Mouse (Mus musculus) lung, adult 2 months (tissue): ENCODE measurements around the gene Gm49630. TPM values are rescaled to one million over a fixed set of nuclear protein-coding genes. Genes with fewer than 3 reads are reported as not detected.
"Not testable (repeated sequence)": the region's sequence is repeated elsewhere in the genome, so short reads cannot be mapped to it uniquely, and the experiment has no call there.

Source experiments
- DNase-seq: peaks from one replicate; pipeline ENCODE4 v3.0.0; 2022
- H3K4me1 ChIP-seq: fragments of 200-500 bp; 2 replicates; pipeline ENCODE4 v1.6.1; 2011; ENCODE audit warnings: low read length; ENCODE audit not compliant: control insufficient read depth, insufficient read depth
- H3K4me3 ChIP-seq: fragments of 200-500 bp; replicated peaks from 2 replicates; pipeline ENCODE3; 2011; ENCODE audit warnings: low read depth, mild to moderate bottlenecking, control low read depth, low read length; ENCODE audit errors: extremely low read depth
- CTCF ChIP-seq: fragments of 200-500 bp; IDR thresholded peaks from 2 replicates; pipeline ENCODE4 v1.5.1; 2011; ENCODE audit warnings: mild to moderate bottlenecking, low read length, control low read depth; ENCODE audit not compliant: insufficient read depth
- WGBS: fragments of 180-500 bp; shearing (Covaris S2); methylation state at CpG from one replicate; pipeline ENCODE4 v1.1.7; 2018; 5-methylcytosine and 5-hydroxymethylcytosine counted together
- polyA plus RNA-seq: library from polyadenylated mRNA; depleted of rRNA; stranded (reverse); fragments of >200 nt; gene quantifications from 2 replicates; pipeline ENCODE4 v1.2.3, GENCODE M21; 2012; rRNA removed

Gm49630 gene
- not detected in 2 replicates for polyA plus RNA-seq

DNA sequence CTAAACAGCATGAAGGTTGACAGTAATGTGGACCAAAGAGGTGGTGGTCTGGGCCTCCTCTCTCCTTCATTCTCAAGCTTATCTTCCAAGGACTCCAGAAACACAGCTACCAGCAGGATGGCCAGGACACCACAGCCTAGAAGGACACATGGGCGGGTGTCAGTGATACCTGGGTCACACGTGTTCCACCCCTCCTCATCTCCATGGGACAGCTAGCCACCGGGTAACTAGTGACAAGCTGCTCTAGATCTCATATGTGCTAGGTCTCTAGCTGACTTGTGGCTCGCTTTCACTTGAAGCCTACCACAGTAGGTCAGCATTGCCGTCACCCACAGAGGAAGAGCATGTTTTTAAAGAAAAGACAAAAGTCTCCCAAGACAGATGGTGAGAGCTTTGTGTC is at the start of gene Gm49630:
Gm49630 (minus strand) TSS at position 101 of the 400 bp plus-strand sequence.
- H3K4me3 ChIP-seq, H3K4me1 ChIP-seq, DNase-seq: not testable (repeated sequence)
- WGBS = 92% methylated on average over 2 of the region's 5 CpGs

DNA sequence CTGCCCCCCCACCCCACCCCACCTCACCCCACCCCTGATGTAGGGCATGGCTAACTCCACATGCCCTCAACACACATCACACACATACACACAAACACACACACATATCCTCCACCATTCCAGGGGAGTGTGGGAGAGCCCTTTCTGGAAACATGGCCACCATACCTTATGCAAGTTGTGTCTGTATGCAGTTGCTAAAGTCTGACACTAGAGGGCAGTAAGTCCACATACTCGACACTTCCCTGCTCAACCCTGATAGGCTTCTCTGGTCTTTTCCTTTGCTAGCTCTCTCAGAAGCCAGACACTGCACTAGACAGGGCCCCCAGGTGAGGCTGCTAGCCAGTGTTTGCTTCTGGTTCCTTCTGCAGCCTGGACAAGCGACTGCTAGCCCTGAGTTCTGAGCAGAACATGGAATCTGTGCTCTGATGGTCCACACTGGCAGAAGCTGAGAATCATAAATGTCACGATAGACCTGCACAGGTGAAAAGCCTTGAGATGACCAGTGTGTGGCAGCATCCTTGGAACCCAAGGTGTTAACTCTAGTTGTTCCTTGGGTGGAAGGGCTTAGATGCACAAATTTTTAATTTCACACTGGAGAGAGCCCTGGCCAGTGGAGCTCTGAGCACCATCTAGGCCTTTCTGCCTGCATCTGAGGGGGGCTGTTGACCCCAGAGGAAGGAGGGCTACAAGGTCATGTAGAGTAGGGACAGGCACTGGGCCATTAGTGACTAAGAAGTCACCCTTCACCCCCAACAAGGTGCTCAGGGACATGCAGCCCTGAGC is 48.6 kb upstream of the Gm49630 start:
- TF ChIP-seq CTCF = 0 out of 2 replicates have a peak, but pooled peaks have one; percentile 11
- 3% methylated on average over 2 of the region's 3 CpGs for WGBS
- not testable (repeated sequence) for H3K4me1 ChIP-seq, H3K4me3 ChIP-seq
- DNase-seq = peak; percentile 7

DNA sequence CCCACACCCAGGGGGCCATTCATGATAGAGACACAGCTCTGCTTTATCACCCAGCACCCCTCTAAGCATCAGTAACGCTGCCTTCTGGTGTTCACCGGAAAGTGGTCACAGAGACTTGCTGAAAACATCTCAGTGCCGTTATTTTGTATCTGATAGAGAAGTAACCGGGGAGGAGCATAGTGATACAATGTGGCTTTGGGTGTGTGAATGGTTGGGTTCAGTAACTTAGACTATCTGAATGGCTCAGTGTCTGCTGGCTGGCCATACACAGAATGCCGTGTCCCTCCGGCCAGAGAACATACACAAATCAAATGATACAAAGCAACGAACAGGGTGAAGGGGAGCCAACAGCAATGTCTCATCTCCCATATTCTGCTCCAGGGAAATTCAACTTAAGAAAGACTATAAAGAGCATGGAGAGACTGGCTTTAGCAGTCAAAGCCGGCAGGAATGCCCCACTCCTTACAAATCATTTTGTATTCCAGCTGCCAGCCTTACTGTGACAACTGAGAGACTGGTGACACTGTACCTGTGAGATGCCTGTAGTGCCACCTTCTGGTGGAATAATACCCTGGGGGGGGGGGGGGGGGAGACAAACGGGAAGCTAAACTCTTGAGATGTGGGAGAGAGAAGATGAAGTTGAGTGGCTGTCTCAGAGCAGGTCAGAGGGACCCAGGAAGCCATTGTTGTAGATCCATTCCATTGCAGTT is 43.0 kb upstream of the Gm49630 start:
- not testable (repeated sequence) for H3K4me3 ChIP-seq, H3K4me1 ChIP-seq, DNase-seq
- 83% methylated on average over 7 of the region's 9 CpGs for WGBS

DNA sequence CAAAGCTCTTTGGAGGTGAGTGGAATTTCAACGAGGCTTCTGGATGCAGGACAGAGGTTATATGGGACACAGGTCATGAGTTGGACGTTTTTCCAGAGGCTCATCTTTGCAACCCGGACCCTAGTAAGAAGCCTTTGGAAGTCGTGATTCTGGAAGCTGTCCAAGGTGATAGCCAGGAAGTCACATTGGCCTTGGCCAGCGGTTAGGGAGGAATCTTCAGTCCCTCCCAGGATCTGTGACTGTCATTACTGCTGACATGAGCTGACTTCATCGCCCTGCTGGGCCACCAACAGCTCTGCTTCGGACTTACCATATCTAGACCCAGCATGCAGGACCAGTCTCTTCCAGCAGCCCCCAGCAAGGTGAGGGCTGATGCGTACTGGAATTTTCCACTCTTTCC is 41.6 kb upstream of the Gm49630 start:
- not testable (repeated sequence) for H3K4me1 ChIP-seq

DNA sequence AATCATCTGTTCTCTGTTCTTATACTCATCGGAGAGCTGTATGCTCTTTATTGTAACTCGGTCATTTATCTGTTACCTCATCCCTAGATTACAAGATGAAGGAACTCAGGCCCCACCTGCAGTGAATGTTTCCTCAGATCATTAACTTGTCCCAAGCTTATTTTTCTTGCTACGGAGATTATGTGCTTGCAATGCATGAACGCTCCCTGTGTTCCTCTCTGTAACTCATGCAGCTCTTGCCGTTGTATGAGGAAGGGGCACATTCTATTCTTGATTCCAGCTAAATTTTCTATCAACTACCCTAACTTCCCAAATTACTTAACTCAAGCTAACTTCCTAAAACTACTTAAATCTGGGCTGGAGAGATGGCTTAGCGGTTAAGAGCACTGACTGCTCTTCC is 28.0 kb upstream of the Gm49630 start:
- not testable (repeated sequence) for DNase-seq, H3K4me1 ChIP-seq, H3K4me3 ChIP-seq
- 85% methylated on average over 6 of the region's 6 CpGs for WGBS

More for the DNA sequence above, 41.6 kb upstream of the Gm49630 start:
- 58% methylated on average over 8 of the region's 8 CpGs for WGBS
- not testable (repeated sequence) for DNase-seq, H3K4me3 ChIP-seq

DNA sequence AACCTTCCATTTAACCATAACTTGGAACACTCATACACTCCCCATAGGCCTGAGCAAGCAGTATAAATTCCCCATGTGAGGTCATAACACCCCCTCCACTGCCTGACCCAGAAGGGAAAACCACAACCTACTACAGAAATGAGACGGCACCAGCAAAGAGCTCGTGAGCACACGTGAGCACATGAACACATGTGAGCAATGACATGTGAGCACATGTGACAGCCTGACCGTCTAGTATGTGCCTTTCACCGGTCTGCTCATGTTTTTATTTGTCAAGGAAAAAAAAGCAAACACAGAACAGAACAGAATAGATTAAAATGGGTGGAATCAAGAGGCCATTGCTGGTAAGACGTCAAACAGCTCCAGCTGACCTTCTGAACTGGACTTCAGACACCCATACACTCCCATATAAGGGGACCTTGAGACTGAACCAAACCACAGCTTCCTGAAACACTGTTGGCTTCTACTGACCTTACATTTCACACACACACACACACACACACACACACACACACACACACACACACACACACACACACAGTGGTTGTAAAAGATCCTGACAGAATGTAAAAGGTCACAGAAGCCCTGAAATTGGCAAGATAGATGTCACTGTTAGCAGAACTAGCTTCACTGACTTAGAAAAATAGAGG is 26.5 kb upstream of the Gm49630 start:
- WGBS = 71% methylated on average over 6 of the region's 6 CpGs
- H3K4me3 ChIP-seq, DNase-seq, H3K4me1 ChIP-seq: not testable (repeated sequence)

DNA sequence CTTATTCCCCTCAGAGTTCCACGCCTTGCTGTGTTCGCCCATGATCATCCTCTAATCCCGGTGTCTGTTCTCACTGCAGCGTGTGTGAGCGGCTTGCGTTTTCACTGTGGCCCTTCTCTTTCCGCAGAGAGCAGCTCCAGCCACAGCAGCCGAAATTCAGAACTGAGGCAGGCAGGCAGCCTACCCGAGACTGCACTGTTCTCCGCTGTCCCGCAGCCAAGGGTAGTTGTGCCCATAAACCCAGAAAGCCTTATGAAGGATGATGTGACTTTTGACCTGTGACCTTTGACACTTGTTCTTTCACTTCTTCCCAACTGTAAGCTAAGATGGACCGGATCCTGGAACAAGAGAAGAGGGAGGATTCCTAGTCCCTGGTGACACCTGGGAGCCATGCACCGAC is 25.3 kb upstream of the Gm49630 start:
- not testable (repeated sequence) for H3K4me3 ChIP-seq, DNase-seq
- 85% methylated on average over 13 of the region's 13 CpGs for WGBS

DNA sequence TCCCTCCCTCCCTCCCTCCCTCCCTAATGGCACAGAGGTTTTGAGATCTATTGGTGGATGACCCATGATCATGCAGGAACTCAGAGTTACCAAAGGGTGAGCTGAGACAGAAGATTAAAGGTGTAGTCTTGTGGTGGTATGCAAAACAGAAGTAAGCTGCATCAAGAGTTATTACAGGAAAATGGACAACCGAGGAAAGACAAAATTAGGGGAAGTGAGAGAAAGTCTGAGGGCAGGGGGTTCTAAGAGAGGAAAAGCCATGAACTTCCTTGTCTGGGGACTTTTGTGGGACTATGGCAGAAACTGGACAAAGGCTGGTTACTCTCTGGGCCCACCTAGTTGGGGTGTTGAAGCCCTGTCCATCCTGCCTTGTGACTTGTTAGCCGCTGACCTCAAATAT is 24.5 kb upstream of the Gm49630 start:
- not testable (repeated sequence) for H3K4me1 ChIP-seq, DNase-seq, H3K4me3 ChIP-seq
- no CpG with 5 or more reads among the region's 2 CpGs for WGBS

More for the DNA sequence above, 25.3 kb upstream of the Gm49630 start:
- not testable (repeated sequence) for H3K4me1 ChIP-seq

DNA sequence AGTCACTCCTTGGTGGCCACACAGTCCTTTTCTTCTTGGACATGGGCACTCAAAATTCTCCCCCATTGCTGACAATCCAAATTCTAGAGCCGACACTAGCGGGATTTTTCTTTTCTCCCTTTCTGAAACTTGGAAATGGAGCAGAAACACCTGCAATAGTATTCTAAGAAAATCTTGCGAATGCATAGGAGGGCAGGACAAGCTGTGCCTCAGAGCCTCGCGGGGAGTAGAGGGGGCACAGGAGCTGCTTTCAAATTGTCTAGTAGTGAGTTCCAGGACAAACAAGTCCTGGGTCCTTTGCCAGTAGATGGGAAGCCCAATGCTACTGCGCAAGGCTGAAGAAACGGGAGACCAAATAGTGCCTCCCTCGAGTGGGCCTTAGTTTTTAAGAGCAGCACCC is 23.9 kb upstream of the Gm49630 start:
- not testable (repeated sequence) for DNase-seq, H3K4me1 ChIP-seq, H3K4me3 ChIP-seq
- 87% methylated on average over 8 of the region's 8 CpGs for WGBS

DNA sequence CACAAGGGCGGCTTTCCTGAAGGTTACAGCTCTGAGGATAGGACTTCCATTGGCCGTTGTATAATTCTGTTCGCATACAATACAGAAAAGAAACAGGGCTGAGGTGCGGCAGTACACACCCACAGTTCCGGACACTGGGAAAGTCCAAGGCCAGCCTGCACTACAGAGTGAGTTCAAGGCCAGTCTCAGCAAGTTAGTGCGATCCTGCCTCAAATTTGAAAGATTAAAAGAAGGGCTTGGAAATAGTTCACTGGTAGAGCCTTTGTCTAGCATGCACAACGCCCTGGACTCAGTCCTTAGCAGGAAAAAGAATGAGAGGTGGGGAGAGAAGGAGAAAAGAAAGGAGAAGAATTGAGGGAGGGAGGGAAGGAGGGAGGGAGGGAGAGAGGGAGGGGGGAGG is 23.3 kb upstream of the Gm49630 start:
- DNase-seq, H3K4me3 ChIP-seq, H3K4me1 ChIP-seq: not testable (repeated sequence)
- 87% methylated on average over 7 of the region's 7 CpGs for WGBS

DNA sequence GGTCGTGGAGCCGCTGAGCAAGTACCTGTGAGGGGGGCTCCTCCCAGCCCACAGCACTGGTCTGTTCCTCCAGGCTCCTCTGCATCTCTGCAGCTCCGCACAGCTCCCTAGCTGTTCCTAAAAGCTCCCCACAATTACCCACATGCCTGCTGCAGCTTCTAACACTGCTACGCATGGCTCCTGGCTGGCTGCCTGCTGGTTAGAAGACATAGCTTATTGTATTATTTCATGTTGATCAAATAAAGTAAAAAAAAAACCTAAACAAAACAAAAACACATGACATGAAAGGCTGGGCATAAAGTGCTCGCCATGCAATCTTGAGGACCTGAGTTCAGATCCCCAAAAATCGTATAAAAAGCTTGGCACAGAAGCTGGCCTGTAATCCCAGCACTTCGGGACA is 18.1 kb upstream of the Gm49630 start:
- WGBS = 70% methylated on average over 7 of the region's 7 CpGs

DNA sequence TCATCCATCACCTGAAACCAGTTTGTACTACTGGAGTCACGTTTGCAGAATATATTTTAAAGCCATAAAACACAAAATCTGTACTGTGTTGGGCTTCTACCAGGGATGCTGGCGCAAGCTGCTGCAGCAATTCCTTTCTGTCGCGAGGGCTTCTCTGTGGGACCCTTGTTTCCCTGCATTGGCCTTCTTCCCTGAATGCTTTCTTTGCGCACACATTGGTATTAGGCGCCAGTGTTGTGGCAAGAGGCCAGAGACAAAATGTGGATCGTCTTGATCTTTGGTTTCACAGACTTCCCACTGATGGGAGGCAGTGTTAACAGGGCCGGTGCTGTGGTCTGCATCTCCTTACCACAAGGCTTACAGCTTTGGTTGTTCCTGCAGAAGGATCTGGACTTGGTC is 17.2 kb upstream of the Gm49630 start:
- not testable (repeated sequence) for H3K4me1 ChIP-seq, DNase-seq, H3K4me3 ChIP-seq
- WGBS = 80% methylated on average over 8 of the region's 8 CpGs

More for the DNA sequence above, 18.1 kb upstream of the Gm49630 start:
- not testable (repeated sequence) for H3K4me1 ChIP-seq, H3K4me3 ChIP-seq, DNase-seq

DNA sequence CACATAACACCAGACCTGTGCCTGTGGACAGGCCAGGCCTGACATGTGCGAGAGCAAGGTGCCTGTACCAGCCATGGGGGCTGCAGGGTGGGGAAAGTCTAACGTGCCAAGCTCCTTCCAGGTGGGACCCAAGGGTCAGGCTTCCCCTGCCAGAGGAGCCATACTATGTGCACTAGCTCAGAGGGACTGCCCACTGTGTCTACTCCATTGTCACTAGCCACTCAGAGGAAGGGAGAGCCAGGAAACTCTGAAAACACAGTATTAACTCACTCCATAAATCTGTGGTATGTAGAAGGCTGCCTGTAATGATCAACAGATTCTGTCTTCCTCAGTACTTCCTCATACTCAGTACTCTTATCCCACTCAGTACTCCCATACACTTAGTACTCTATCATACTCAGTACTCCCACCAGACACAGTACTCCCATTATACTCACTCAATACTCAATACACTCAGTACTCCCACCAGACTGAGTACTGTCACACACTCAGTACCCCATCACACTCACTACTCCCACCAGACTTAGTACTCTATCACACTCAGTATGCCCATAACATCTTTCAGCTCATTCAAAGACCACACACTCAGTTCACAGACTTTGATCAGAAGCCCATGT is 16.7 kb upstream of the Gm49630 start:
- H3K4me1 ChIP-seq, H3K4me3 ChIP-seq, DNase-seq: not testable (repeated sequence)
- WGBS = no CpG with 5 or more reads among the region's 2 CpGs

DNA sequence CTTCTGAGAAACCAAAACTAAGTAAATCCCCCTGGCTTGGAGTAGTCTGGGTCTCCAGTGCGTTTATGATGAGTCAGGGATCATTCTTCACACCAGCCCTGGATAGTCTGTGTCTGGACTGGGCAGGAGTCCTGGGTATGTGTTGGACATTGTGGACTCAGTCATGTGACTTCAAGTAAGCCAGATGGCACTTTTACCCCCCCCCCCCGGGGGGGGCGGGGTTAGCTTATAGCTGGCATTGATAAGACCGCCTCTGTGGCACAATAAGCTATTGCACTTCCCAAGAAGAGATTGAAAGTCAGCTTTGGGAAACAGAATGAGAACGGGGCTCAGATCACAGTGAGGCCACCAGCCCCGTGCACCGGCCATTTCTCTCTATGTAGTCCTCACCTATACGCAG is 14.2 kb upstream of the Gm49630 start:
- DNase-seq, H3K4me1 ChIP-seq, H3K4me3 ChIP-seq: not testable (repeated sequence)
- 64% methylated on average over 8 of the region's 8 CpGs for WGBS

DNA sequence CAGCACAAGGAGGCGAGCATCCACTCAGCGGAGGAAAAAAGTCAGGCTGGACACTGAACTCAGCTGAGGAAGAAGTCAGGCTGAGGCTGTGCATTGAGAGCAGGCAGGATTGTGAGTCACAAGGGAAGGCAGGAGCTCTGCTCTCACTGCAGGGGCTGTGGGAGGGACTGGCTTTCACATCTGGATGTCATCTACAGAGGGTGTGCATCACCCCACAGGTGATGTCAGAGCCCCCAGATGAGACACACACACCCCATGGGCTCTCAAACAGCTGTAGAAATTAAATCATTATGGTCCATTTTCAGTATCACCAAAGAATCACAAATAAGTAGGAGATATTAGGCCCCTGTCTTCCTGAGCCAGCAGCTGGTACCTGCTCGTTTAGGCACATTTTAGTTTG is 13.6 kb upstream of the Gm49630 start, which contains the start of gene Unc93a2:
Unc93a2 (minus strand) TSS at position 101 of the 400 bp plus-strand sequence.
- not testable (repeated sequence) for H3K4me1 ChIP-seq, DNase-seq, H3K4me3 ChIP-seq
- 79% methylated on average over 3 of the region's 3 CpGs for WGBS
